Mouse (Mus musculus): ENCODE measurements around the gene Gm11757.
"Not testable (repeated sequence)": the region's sequence is repeated elsewhere in the genome, so short reads cannot be mapped to it uniquely, and the experiment has no call there.

Gene Gm11757

GRCm38 (mm10) chr4:73891012-73891411 is at the start of gene Gm11757:
Gm11757 (minus strand) TSS chr4:73891112.
- in situ Hi-C loops (cut with MboI; ENCODE audit: low sequenced_read_pairs): not testable (repeated sequence)

GRCm38 (mm10) chr4:73920660-73921059 is 29.7 kb upstream of the Gm11757 start, which contains the start of gene Gm11756:
Gm11756 (minus strand) TSS chr4:73920760.
- in situ Hi-C loops (cut with MboI; ENCODE audit: low sequenced_read_pairs): not testable (repeated sequence)

GRCm38 (mm10) chr4:73905853-73906252 is 14.9 kb upstream of the Gm11757 start, which contains the start of gene Gm13871:
Gm13871 (minus strand) TSS chr4:73905953.
- in situ Hi-C loops (cut with MboI; ENCODE audit: low sequenced_read_pairs): not testable (repeated sequence)

- in situ Hi-C loops (cut with MboI; ENCODE audit: low sequenced_read_pairs): not testable (repeated sequence)
Observed at GRCm38 (mm10) chr4:73876166-73876565, 14.7 kb downstream of the Gm11757 start, which contains the start of gene Gm11758. Gm11758 (minus strand) TSS chr4:73876266.

All from CH12F3 (cell line).